Mouse (Mus musculus): ENCODE data around the gene Nrn1l.
A peak's percentile ranks its signal among the peaks of the same experiment; 100 is the strongest.

Nrn1l gene

DNA sequence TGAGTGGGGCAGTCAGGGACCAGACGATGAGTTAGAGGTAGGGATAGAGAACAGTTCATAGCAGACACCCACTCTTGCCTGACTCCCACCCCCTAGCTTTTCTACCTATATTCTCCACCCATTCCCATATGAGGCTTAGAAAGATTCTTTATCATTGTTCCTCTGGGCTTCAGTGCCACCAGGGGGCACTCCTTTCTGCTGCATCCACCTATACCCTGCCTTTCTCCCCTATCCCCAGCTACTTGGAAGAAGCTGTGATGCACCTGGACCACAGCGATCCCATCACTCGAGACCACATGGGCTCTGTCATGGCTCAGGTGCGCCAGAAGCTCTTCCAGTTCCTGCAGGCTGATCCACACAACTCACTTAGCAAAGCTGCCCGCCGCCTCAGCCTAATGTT lies 935 bp upstream of the Nrn1l start:
- peak; percentile 26 for DNase-seq

DNA sequence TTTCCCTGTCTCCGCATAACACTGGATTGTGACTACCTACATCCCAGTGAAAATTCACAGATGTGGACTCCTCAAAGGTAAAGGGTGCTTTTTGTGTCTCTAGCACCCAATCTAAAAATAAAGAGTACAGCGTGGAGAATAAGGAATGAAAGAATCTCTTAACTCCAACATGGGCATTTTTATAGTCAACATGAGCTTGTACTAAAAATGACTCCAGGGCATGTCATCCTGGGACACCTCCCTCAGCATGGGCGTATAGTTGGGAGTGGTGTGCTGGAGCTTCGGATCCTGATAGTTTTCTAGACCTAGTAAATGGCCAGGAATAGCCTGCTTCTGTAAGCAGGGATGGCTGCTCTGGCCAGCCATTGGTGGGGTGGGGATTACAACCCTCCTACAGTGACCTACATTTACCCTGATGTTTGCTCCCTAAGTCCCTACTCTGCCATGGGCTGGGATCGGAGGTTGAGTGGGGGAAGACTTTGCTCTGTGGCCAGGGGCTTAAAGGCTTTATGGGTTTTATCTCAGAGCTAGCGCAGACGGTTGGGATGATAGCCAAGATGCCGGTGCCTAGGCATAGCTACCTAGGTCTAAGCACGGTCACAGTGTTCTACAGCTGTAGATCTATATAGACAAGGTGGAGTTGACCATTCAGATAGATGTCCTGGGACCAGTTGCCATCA lies 4.6 kb downstream of the Nrn1l start:
- DNase-seq = no peak

DNA sequence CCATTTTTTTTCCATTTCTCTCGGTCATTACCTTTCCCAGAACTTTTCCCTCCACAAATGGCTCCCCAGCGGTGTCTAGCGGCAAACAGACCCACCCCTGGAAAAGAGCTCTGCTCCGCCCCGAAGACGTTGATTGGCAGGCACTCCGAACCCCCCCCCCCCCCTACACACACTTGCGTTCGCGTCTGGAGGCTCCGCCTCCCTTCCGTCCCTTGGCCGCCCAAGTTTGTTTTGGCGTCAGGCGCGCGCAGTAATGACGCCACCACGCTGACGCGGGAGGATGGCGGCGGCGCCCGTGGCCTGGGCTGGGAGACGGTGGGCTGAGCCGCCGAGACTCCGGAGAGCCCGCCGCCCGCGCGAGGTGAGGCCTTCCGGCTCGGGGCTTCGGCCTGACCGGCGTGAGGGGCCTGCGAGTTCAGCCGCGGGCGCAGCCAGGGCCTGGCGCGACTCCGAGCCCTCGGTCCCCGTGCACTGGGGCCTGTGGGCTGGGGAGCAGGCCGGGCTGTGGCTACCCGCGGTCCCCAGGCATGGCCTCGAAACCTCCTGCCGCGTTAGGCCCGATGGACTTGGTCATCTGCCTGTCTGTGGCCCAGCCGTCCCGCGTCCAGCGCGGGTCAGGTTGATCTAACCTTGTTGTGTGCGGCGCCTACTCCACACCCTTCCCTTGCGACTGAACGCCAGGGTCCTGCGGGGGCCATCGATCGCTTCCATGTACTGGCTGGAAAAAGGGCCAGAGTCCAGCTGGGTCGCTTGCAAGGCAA lies 7.0 kb downstream of the Nrn1l start, which contains the start of gene Pskh1:
Gene Pskh1, plus strand, starts transcription at position 262 of the 761 bp plus-strand sequence.
- DNase-seq = peak; percentile 90

DNA sequence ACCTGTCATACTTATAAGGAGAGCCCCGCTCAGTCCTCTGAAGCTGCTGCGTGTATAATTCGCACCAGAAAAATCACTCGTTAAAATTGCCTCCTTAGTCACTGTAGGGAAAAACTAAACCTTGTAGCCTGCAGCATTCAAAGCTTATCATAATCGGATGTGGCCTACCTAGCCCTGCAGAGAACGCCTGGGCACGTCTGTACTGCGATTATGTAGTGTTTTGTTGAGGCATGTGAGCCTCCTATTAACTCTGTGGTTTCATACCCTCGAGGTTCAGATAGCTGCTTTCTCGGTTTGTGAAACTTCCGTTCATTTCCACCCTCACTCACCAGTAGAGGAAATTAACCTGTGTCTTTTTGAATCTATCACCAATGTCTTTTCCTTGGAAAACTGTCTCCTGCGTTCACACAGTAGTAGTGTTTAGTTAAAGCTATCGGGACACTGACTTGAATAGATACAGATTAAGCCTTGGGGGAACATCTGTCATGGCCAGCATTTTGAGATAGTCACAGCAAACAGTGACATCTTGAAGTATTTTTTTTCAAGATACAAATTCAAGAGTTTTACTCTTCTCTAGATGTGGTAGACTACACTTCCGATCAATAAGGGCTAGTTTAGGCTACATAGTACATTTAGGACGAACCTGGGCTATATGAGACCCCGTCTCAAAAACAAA lies 7.7 kb downstream of the Nrn1l start:
- DNase-seq = no peak

DNA sequence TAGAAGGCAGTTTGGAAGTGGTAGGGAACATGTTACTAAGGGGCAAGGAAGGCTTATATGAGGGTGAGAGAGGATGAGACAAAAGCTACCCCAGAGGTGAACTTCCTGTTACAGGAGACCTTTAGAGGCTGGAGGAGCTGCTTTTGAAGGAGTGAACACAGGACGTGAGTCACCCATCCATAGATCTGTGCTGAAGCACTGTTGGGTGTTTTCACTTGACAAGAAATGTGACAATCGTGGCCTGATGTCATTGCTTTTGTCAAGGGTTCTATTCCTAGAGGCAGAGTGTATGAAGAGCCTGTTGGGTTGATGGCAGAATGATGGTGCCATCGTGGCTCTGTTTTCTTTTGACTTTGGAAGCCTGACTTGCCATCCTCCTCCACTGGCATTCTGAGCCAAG lies 26.0 kb downstream of the Nrn1l start:
- no peak for DNase-seq

DNA sequence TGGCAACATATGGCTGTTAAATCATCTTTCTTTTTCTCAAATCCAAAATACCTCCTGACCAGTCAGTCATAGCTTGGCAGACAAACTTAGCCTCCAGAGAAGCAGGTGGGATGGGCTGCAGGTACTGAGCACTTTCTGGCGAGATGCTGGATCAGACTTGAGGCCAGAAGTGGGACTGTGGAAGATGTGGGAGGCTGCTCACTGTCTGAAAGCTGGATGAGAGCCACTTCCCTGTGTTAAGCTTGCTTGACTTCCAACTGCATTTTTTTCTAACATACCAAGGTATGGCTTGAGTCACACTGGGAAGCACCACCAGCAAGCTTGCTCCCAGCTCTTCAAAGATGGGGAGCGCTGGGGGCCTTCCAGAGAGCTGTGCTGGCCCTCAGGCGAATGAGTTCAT lies 31.8 kb downstream of the Nrn1l start:
- DNase-seq = no peak

DNA sequence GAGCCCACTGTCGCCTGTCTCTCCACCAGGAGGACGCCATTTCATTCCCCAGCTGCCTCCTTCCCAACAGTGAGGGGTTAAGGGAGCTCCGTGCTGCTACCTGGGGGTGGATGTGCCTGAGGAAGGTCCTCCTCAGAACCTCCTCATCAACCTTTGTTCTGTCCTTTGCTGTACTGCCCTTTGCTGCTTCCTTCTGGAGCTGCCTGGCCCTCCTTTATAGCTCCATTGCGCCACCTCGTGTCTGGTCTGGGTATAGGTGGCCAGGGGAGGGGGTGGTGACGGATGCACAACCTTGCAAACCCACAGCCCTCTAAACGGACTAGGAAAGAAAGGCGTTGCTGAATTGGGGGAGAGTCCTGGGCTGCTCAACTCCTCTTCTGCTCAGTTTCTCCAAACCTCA lies 37.2 kb downstream of the Nrn1l start:
- DNase-seq = peak; percentile 53

DNA sequence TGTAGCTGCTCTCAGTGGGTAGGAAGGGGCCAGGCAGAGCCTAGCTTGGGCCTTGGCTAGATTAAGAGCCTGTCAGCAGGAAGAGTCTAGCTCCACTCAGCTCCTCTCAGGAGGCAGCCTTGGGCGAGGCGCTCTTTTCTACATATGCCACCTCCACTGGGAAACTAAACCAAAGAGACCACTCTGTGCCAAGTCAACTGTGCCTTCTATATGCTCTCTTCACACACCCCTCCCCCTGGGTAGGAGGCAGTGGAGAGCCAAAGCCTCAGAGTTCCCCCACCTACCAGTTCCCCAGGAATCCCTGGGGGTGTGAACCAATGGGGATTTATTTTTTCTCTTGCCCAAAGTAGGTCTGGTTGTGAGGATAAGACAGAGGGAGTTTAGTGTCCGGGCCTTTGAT lies 37.9 kb downstream of the Nrn1l start:
- no peak for DNase-seq

DNA sequence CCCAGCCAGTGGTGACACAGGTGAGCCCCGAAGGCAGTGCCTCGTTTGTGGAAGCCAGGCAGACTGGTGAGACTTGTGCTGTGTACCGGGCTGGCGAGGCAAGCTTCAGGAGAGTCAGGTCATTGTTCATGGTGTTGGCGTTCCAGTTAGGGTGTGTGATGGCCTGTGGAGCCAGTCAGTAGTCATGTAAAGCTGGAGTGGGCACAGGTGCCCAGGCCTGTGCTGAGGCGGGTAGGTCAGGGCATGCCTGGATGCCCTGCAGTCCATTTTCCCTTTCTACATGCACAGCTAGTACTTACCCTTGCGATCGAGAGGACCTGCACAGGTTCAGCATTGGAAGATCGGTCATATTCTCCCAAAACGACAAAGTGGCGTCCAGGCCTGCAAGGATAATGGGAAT lies 39.2 kb downstream of the Nrn1l start:
- DNase-seq = no peak

DNA sequence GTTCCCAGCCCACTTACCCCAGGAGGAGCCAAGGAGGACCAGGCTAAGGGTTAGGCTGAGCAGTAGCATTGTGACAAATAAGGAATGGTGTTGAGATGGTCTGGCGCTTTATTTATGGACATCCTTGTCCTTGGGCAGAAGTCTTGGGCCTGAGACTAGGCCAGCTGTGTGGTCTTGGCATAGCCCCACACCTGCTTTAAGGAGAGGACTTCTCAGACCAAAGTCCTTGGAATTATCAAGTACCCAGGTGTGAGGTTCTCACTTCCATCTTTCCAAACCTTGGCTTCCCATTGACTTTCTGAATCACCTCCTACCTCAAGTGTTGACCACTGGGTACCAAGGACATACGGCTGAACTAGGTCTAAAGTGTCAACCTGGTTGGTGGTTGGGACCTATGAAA lies 40.4 kb downstream of the Nrn1l start, which contains the start of gene Ctrl:
Gene Ctrl, minus strand, starts transcription at position 101 of the 400 bp plus-strand sequence.
- no peak for DNase-seq

DNA sequence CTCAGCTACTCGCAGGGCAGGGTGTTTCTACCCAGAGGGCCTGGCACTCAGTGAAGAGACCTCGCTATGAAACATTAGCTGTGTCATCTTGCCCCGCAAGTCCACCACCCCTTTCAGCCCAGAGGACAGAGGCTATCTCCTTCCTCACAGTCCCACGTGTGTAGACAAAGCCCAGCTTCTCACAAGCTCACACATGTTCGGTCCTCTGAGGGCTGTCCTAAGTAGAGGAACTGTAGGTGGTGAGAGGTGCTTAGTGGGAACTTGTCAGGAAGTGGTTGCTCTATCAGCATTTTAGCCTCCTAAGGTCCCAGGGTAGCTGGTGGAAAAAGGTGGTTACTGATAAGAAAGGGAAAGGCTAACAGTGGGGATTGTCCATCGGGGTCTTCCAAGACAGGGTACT lies 41.7 kb downstream of the Nrn1l start:
- no peak for DNase-seq

DNA sequence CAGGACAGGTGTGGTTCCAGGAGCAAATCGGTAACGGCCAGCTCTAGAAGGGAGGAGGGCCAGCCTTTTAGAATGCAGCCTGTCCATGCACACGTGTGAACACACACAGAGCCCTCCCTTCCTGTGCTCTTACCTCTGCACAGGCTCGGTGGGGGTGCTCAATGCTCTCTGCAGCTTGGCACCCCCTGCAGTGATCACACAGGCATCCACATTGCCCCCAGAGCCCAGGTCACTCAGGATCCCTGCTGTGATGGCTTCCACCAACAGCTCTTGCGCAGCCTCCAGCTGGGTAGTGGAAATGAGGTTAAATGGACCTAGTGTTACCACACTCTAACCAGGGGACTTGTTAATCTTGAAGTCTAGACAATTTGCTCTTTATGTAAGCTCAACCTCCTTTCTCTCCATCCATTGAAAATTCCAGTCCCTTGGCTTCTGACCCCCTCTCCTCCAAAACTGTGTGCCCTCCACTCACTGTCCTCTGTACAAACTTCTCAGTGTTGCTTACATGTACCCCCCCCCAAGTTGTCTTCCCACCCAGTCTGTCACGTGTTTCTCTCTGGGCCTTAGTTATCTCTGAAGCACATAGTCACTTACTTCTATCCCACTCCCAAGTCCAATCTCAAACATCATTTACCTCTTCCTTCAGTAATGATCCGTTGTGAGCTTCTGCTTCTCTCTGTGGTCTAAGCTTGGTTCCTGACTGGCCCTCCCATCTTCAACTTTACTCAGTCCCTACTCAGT lies 42.7 kb downstream of the Nrn1l start:
- DNase-seq = no peak

DNA sequence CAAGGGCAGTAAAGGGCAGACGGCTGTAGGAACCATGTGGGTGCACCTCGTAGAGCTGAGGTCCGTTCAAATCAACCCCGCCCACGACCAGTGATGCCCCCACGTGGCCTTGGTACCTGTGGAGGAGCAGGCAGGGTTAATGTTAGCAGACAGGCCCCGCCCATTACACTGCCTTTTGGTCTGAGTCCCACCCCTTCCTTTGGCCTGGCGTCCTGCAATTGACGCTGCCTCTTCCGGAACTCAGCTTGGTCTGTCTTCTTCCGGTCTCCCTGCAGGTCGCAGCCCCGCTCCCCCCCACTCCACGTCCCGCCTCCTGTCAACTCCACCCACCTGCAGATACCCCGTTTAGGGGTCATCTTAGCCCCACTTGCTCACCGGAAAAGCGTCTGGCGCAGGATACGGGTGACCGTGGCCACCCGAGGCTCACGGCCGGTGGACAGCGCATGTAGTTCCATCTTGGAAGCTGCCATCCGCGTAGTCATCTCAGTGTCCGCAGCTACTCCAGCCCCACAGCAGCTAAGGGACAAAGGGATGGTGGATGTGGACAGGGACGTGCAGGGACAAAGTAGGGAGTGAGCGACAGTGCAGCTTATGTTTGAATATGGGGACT lies 43.6 kb downstream of the Nrn1l start:
- peak; percentile 93 for DNase-seq

DNA sequence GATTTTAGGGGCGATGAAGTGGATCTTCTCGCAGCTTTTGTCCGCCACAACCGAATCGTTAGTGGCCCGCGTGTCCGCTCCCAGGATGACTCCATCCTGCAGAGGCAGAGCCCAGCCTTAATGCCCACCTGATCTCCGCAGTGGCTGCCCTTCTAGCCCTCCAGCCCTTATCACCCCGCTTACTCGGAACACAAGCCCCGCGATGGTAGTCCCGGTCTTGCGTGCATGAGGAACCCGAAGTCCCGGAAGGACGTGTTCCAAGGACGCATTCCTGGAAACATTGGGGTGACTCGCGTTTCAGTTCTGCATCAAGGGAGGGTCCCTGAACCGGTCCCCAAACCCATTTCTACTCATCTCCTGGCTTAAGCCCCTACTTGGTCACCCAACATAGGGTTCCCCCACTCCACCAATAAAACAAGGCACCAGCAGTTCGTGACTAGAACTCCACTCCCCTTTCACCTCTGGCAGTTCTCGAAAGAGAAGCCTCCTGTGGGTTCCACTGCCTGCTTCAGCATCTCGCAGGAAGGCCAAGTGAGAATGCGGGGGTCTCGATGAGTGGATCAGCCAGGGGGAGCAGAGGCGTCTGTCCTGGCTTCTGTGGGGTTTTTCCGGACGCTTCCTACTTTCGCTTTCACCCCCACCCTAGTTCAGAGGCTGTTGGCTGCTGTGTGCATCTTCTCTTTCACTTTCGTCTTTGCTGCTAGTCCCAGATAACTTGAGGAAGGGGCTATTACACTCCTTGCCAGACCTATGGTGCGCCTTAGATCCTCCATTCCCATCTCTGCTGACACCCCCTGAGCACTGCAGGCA lies 44.3 kb downstream of the Nrn1l start:
- DNase-seq = peak; percentile 36

DNA sequence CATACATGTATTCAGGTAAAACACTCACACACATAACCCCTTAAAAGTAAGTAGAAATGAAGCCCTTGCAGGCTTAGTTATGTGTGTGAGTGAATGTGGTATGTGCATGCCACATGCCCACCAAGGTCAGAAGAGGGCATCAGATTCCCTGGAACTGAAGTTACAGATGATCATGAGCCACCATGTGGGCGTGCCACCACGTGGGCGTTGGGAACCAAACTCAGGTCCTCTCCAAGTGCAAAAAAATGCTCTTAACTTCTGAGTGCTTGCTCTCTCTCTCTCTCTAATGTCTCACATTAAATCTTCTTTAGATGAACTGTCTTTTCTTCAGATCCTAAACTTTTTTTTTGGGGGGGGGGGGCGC lies 44.9 kb downstream of the Nrn1l start, which contains the start of gene Psmb10:
Gene Psmb10, minus strand, starts transcription at position 139 of the 364 bp plus-strand sequence.
- DNase-seq = no peak

DNA sequence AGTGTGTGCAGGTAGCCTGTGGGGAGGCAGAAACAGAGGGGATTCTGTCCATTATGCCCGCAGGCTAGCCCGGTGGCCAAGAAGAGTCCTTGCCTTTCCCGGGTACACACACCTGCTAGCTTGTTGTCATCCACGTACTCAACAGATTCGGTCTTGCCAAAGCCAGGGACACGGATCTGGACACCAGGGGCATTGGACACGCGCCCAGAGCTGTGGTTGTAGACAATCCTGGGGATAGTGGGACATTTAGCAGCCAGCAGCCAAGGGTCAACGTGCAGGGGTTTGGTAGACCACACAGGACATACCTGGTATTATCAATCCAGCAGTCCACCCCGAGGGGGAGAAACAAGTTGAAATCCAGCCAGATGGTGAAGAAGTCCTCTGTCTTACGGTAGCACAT lies 48.7 kb downstream of the Nrn1l start:
- DNase-seq = no peak

DNA sequence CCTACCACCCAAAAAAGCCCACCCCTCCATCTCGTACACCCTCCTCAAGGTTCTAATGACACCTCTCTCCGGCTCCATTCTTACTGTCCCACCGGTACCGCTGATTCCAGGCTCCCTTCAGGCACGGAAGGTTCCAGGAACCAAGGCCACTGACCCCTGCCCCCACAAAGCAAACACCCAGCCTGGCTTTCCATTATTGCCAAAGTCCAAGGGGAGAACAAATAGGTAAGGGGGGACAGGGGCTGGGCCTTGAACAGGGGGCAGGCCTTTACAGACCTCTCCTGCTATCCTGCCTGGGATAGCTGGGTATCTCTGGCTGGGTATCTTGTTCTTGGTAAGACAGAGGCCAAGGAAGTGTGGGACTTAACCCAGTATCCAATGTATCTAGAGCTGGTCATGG lies 49.2 kb downstream of the Nrn1l start:
- DNase-seq = no peak

DNA sequence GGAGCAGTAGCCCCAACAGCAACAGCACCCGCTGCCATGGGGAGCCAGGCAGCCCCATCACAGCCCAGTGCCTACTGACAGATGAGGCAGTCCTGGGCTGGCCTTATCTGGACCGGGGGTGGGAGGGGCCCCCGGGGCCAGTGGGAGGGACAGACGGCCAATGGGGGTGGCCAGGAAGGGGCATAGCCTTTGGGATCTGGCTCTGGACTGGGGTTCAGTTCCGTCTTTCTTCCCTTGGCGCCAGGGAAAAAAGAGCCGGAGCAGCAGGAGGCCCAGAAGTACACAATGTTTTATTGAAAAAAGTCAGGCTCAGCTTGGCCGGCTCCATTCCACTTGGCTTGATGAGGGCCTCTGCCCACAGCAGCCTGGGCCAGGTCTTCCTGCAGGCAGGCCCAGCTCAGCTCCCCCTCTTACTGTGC lies 50.0 kb downstream of the Nrn1l start, which contains the start of gene Lcat:
Gene Lcat, minus strand, starts transcription at position 62 of the 419 bp plus-strand sequence.
- peak; percentile 64 for DNase-seq
